Mouse (Mus musculus) adrenal gland, adult 8-10 months (tissue): Measurements from ENCODE around the gene Klhl21. TPM values are rescaled to one million over a fixed set of nuclear protein-coding genes. Genes with fewer than 3 reads are reported as not detected.

Experiments
- total RNA-seq, 4 experiments: library from RNA; stranded (reverse); gene quantifications; 2 replicates each; pipeline ENCODE4 v1.2.4; 2022

Gene Klhl21
- total RNA-seq, 4 experiments from 2014 or later: 23.9 to 34.2 (median 31.1) TPM

Other genes starting within 250 kb of the Klhl21 start
- 10 to 100 TPM; 23.6 to 59.6 (median 36.5) TPM for gene Camta1, start 146.9 kb upstream of the Klhl21 start, total RNA-seq
- gene Dnajc11, start 75.1 kb upstream of the Klhl21 start, total RNA-seq: 100 to 1,000 TPM in 2 of 4 experiments, 10 to 100 TPM in 2; 84.6 to 116 (median 104) TPM
- gene Thap3, start 19.8 kb upstream of the Klhl21 start, total RNA-seq: 10 to 100 TPM; 25.7 to 46.9 (median 36.6) TPM
- 10 to 100 TPM; 14.0 to 20.5 (median 18.6) TPM for gene Phf13, start 12.5 kb upstream of the Klhl21 start, total RNA-seq
- gene Zbtb48, start 18.9 kb downstream of the Klhl21 start, total RNA-seq: 10 to 100 TPM in 3 of 4 experiments, 1 to 10 TPM in 1; 7.1 to 17.4 (median 13.7) TPM
- under 1 TPM in 1 of 4 experiments, not detected in 3; 0.71 TPM for gene Tas1r1, start 29.8 kb downstream of the Klhl21 start, total RNA-seq
- 10 to 100 TPM; 21.3 to 29.6 (median 25.8) TPM for gene Nol9, start 30.5 kb downstream of the Klhl21 start, total RNA-seq
- gene Plekhg5, start 63.7 kb downstream of the Klhl21 start, total RNA-seq: 10 to 100 TPM in 3 of 4 experiments, 1 to 10 TPM in 1; 8.7 to 19.5 (median 15.4) TPM
- gene Tnfrsf25, start 107.1 kb downstream of the Klhl21 start, total RNA-seq: 1 to 10 TPM in 3 of 4 experiments, under 1 TPM in 1; 0.73 to 2.0 (median 1.3) TPM
- 1 to 10 TPM; 2.1 to 6.0 (median 4.4) TPM for gene Espn, start 143.6 kb downstream of the Klhl21 start, total RNA-seq
- gene Hes2, start 150.1 kb downstream of the Klhl21 start, total RNA-seq: not detected
- gene Acot7, start 169.3 kb downstream of the Klhl21 start, total RNA-seq: 10 to 100 TPM; 49.5 to 53.2 (median 51.8) TPM